Mouse (Mus musculus): Measurements from ENCODE around the gene Fgg. TPM values are rescaled to one million over a fixed set of nuclear protein-coding genes. Genes with fewer than 3 reads are reported as not detected.

Gene Fgg
- polyA plus RNA-seq, 1 experiment, result 0.06 TPM

- H3K27ac ChIP-seq (ENCODE audit: insufficient read depth, low read length), result no peak overlapping the region
- H3K36me3 ChIP-seq (ENCODE audit: control insufficient read depth, insufficient read depth, low read length), result no peaks in the 10 kb centered on the region
- H3K4me3 ChIP-seq (ENCODE audit: extremely low read depth, insufficient read depth, insufficient read length), result no peak overlapping the region
- 9% methylated on average over 24 of the region's 24 CpGs for WGBS
- H3K27me3 ChIP-seq (ENCODE audit: control insufficient read depth, insufficient read depth, low read length), result no peaks in the 10 kb centered on the region
- TF ChIP-seq POLR2A (IDR thresholded peaks at IDR 0.05; ENCODE audit: low read depth, low read length) (no peak), CTCF (IDR thresholded peaks at IDR 0.05; ENCODE audit: extremely low read depth, insufficient read depth, insufficient read length, insufficient replicate concordance) (no peak)
- H3K4me1 ChIP-seq (ENCODE audit: control insufficient read depth, insufficient read depth, insufficient read length), result no peaks in the 10 kb centered on the region
- DNase-seq (ENCODE audit: low read depth in 1 of 2, low spot score in 2 of 2), result no peak
These were observed 12.2 kb upstream of the Fgg start for GRCm38 (mm10) chr3:82995368-82995767.

- Histone ChIP-seq H3K27ac (ENCODE audit: insufficient read depth, low read length) (no peak overlapping the region), H3K4me1 (ENCODE audit: control insufficient read depth, insufficient read depth, insufficient read length) (no peaks in the 10 kb centered on the region), H3K27me3 (ENCODE audit: control insufficient read depth, insufficient read depth, low read length) (no peaks in the 10 kb centered on the region), H3K4me3 (ENCODE audit: extremely low read depth, insufficient read depth, insufficient read length) (no peak overlapping the region), H3K36me3 (ENCODE audit: control insufficient read depth, insufficient read depth, low read length) (no peaks in the 10 kb centered on the region)
- WGBS, result 92% methylated on average over 3 of the region's 3 CpGs
- TF ChIP-seq POLR2A (IDR thresholded peaks at IDR 0.05; ENCODE audit: low read depth, low read length), result no peak
- TF ChIP-seq CTCF (IDR thresholded peaks at IDR 0.05; ENCODE audit: extremely low read depth, insufficient read depth, insufficient read length, insufficient replicate concordance), result no peak
- no peak for DNase-seq (ENCODE audit: low read depth in 1 of 2, low spot score in 2 of 2)
These were observed 10.9 kb upstream of the Fgg start for GRCm38 (mm10) chr3:82996656-82997055.

- Histone ChIP-seq H3K27ac (ENCODE audit: insufficient read depth, low read length) (no peak overlapping the region), H3K27me3 (ENCODE audit: control insufficient read depth, insufficient read depth, low read length) (no peaks in the 10 kb centered on the region), H3K36me3 (ENCODE audit: control insufficient read depth, insufficient read depth, low read length) (no peaks in the 10 kb centered on the region), H3K4me3 (ENCODE audit: extremely low read depth, insufficient read depth, insufficient read length) (no peak overlapping the region), H3K4me1 (ENCODE audit: control insufficient read depth, insufficient read depth, insufficient read length) (no peaks in the 10 kb centered on the region)
- WGBS, result 36% methylated on average over 8 of the region's 8 CpGs
- peak in 1 of 2 experiments; percentile 23 for DNase-seq (ENCODE audit: low read depth in 1 of 2, low spot score in 2 of 2)
- TF ChIP-seq POLR2A (IDR thresholded peaks at IDR 0.05; ENCODE audit: low read depth, low read length) (no peak), CTCF (IDR thresholded peaks at IDR 0.05; ENCODE audit: extremely low read depth, insufficient read depth, insufficient read length, insufficient replicate concordance) (peak; percentile 7; the same call in 1 of the 2 replicates)
These were observed 8.6 kb upstream of the Fgg start for GRCm38 (mm10) chr3:82998772-82999463.

- H3K4me1 ChIP-seq (ENCODE audit: control insufficient read depth, insufficient read depth, insufficient read length), result no peaks in the 10 kb centered on the region
- no peak overlapping the region for H3K4me3 ChIP-seq (ENCODE audit: extremely low read depth, insufficient read depth, insufficient read length)
- H3K27me3 ChIP-seq (ENCODE audit: control insufficient read depth, insufficient read depth, low read length), result no peaks in the 10 kb centered on the region
- no peaks in the 10 kb centered on the region for H3K36me3 ChIP-seq (ENCODE audit: control insufficient read depth, insufficient read depth, low read length)
- TF ChIP-seq CTCF (IDR thresholded peaks at IDR 0.05; ENCODE audit: extremely low read depth, insufficient read depth, insufficient read length, insufficient replicate concordance), result no peak
- TF ChIP-seq POLR2A (IDR thresholded peaks at IDR 0.05; ENCODE audit: low read depth, low read length), result no peak
- WGBS, result 87% methylated on average over 9 of the region's 9 CpGs
- DNase-seq (ENCODE audit: low read depth in 1 of 2, low spot score in 2 of 2), result no peak
- no peak overlapping the region for H3K27ac ChIP-seq (ENCODE audit: insufficient read depth, low read length)
These were observed 7.5 kb upstream of the Fgg start for GRCm38 (mm10) chr3:82999995-83000394.

- H3K4me1 ChIP-seq (ENCODE audit: control insufficient read depth, insufficient read depth, insufficient read length), result no peaks in the 10 kb centered on the region
- no peak for TF ChIP-seq POLR2A (IDR thresholded peaks at IDR 0.05; ENCODE audit: low read depth, low read length)
- peak; percentile 24; the same call in 1 of the 2 replicates for TF ChIP-seq CTCF (IDR thresholded peaks at IDR 0.05; ENCODE audit: extremely low read depth, insufficient read depth, insufficient read length, insufficient replicate concordance)
- no peaks in the 10 kb centered on the region for H3K36me3 ChIP-seq (ENCODE audit: control insufficient read depth, insufficient read depth, low read length)
- H3K4me3 ChIP-seq (ENCODE audit: extremely low read depth, insufficient read depth, insufficient read length), result no peak overlapping the region
- WGBS, result 1% methylated on average over 2 of the region's 2 CpGs
- H3K27ac ChIP-seq (ENCODE audit: insufficient read depth, low read length), result no peak overlapping the region
- H3K27me3 ChIP-seq (ENCODE audit: control insufficient read depth, insufficient read depth, low read length), result no peaks in the 10 kb centered on the region
- peak in 1 of 2 experiments; percentile 3 for DNase-seq (ENCODE audit: low read depth in 1 of 2, low spot score in 2 of 2)
These were observed 5.3 kb upstream of the Fgg start for GRCm38 (mm10) chr3:83002191-83002590.

- TF ChIP-seq POLR2A (IDR thresholded peaks at IDR 0.05; ENCODE audit: low read depth, low read length), result no peak
- no peak for TF ChIP-seq CTCF (IDR thresholded peaks at IDR 0.05; ENCODE audit: extremely low read depth, insufficient read depth, insufficient read length, insufficient replicate concordance)
- Histone ChIP-seq H3K27ac (ENCODE audit: insufficient read depth, low read length) (no peak overlapping the region), H3K36me3 (ENCODE audit: control insufficient read depth, insufficient read depth, low read length) (no peaks in the 10 kb centered on the region), H3K4me3 (ENCODE audit: extremely low read depth, insufficient read depth, insufficient read length) (no peak overlapping the region), H3K27me3 (ENCODE audit: control insufficient read depth, insufficient read depth, low read length) (no peaks in the 10 kb centered on the region), H3K4me1 (ENCODE audit: control insufficient read depth, insufficient read depth, insufficient read length) (no peaks in the 10 kb centered on the region)
- 81% methylated on average over 8 of the region's 8 CpGs for WGBS
- no peak for DNase-seq (ENCODE audit: low read depth in 1 of 2, low spot score in 2 of 2)
These were observed 4.5 kb upstream of the Fgg start for GRCm38 (mm10) chr3:83003068-83003467.

GRCm38 (mm10) chr3:83004801-83005200 lies 2.7 kb upstream of the Fgg start:
- 86% methylated on average over 7 of the region's 7 CpGs for WGBS
- Histone ChIP-seq H3K27me3 (ENCODE audit: control insufficient read depth, insufficient read depth, low read length) (no peaks in the 10 kb centered on the region), H3K4me3 (ENCODE audit: extremely low read depth, insufficient read depth, insufficient read length) (no peak overlapping the region), H3K4me1 (ENCODE audit: control insufficient read depth, insufficient read depth, insufficient read length) (no peaks in the 10 kb centered on the region), H3K27ac (ENCODE audit: insufficient read depth, low read length) (no peak overlapping the region), H3K36me3 (ENCODE audit: control insufficient read depth, insufficient read depth, low read length) (no peaks in the 10 kb centered on the region)
- no peak for DNase-seq (ENCODE audit: low read depth in 1 of 2, low spot score in 2 of 2)
- no peak for TF ChIP-seq CTCF (IDR thresholded peaks at IDR 0.05; ENCODE audit: extremely low read depth, insufficient read depth, insufficient read length, insufficient replicate concordance)
- TF ChIP-seq POLR2A (IDR thresholded peaks at IDR 0.05; ENCODE audit: low read depth, low read length), result no peak

Data from spleen, adult 2 months (tissue).